Mouse (Mus musculus): ENCODE results near the gene Kdm4b. TPM values are rescaled to one million over a fixed set of nuclear protein-coding genes. Genes with fewer than 3 reads are reported as not detected.

Kdm4b gene
- polyA plus RNA-seq, 1 experiment from 2014 or later: 25.9 TPM

GRCm38 (mm10) chr17:56393889-56394288 lies 68.0 kb downstream of the Kdm4b start:
- peaks cover 100% of the 10 kb centered on the region for H3K36me3 ChIP-seq

GRCm38 (mm10) chr17:56396051-56396450 lies 70.2 kb downstream of the Kdm4b start:
- no peak overlapping the region for H3K9ac ChIP-seq
- H3K9me3 ChIP-seq: no peaks in the 10 kb centered on the region
- H3K4me2 ChIP-seq: no peak overlapping the region
- H3K4me1 ChIP-seq: no peaks in the 10 kb centered on the region
- 85% methylated on average over 6 of the region's 6 CpGs for WGBS
- H3K27me3 ChIP-seq (replicated peaks): no peaks in the 10 kb centered on the region
- peaks cover 100% of the 10 kb centered on the region for H3K36me3 ChIP-seq
- no peak overlapping the region for H3K4me3 ChIP-seq
- no peak overlapping the region for H3K27ac ChIP-seq (replicated peaks)
- no peak for ATAC-seq (ENCODE audit: extremely low read depth, insufficient number of reproducible peaks, low FRiP score, low TSS enrichment)

More at GRCm38 (mm10) chr17:56393889-56394288, 68.0 kb downstream of the Kdm4b start:
- no peak overlapping the region for H3K4me3 ChIP-seq
- no peak overlapping the region for H3K4me2 ChIP-seq
- H3K4me1 ChIP-seq: no peaks in the 10 kb centered on the region
- H3K27me3 ChIP-seq (replicated peaks): no peaks in the 10 kb centered on the region
- no peak for ATAC-seq (ENCODE audit: extremely low read depth, insufficient number of reproducible peaks, low FRiP score, low TSS enrichment)
- WGBS: 88% methylated on average over 10 of the region's 10 CpGs
- H3K9ac ChIP-seq: no peak overlapping the region
- no peaks in the 10 kb centered on the region for H3K9me3 ChIP-seq
- H3K27ac ChIP-seq (replicated peaks): no peak overlapping the region

- no peaks in the 10 kb centered on the region for H3K27me3 ChIP-seq (replicated peaks)
- no peak overlapping the region for H3K4me3 ChIP-seq
- H3K27ac ChIP-seq (replicated peaks): no peak overlapping the region
- H3K9ac ChIP-seq: no peak overlapping the region
- H3K36me3 ChIP-seq: peaks cover 99% of the 10 kb centered on the region
- no peaks in the 10 kb centered on the region for H3K9me3 ChIP-seq
- ATAC-seq (ENCODE audit: extremely low read depth, insufficient number of reproducible peaks, low FRiP score, low TSS enrichment): no peak
- 81% methylated on average over 3 of the region's 3 CpGs for WGBS
- H3K4me1 ChIP-seq: no peaks in the 10 kb centered on the region
- H3K4me2 ChIP-seq: no peak overlapping the region
These were observed 74.4 kb downstream of the Kdm4b start for GRCm38 (mm10) chr17:56400221-56400620.

GRCm38 (mm10) chr17:56401051-56401521 lies 75.2 kb downstream of the Kdm4b start:
- no peak for ATAC-seq (ENCODE audit: extremely low read depth, insufficient number of reproducible peaks, low FRiP score, low TSS enrichment)

GRCm38 (mm10) chr17:56405341-56405740 lies 79.5 kb downstream of the Kdm4b start:
- H3K4me2 ChIP-seq: no peak overlapping the region
- WGBS: 85% methylated on average over 3 of the region's 3 CpGs
- no peak for ATAC-seq (ENCODE audit: extremely low read depth, insufficient number of reproducible peaks, low FRiP score, low TSS enrichment)
- H3K27ac ChIP-seq (replicated peaks): no peak overlapping the region
- H3K4me3 ChIP-seq: no peak overlapping the region
- H3K27me3 ChIP-seq (replicated peaks): no peaks in the 10 kb centered on the region
- peaks cover 38% of the 10 kb centered on the region for H3K4me1 ChIP-seq
- peaks cover 51% of the 10 kb centered on the region for H3K36me3 ChIP-seq
- H3K9ac ChIP-seq: no peak overlapping the region
- no peaks in the 10 kb centered on the region for H3K9me3 ChIP-seq

More at GRCm38 (mm10) chr17:56401051-56401521, 75.2 kb downstream of the Kdm4b start:
- Histone ChIP-seq H3K4me2 (no peak overlapping the region), H3K4me3 (no peak overlapping the region), H3K9ac (no peak overlapping the region), H3K36me3 (peaks cover 94% of the 10 kb centered on the region), H3K27me3 (replicated peaks) (no peaks in the 10 kb centered on the region), H3K4me1 (no peaks in the 10 kb centered on the region; the same call in 1 of the 2 replicates), H3K27ac (replicated peaks) (no peak overlapping the region), H3K9me3 (no peaks in the 10 kb centered on the region)
- WGBS: 88% methylated on average over 4 of the region's 4 CpGs

GRCm38 (mm10) chr17:56405856-56406840 lies 80.3 kb downstream of the Kdm4b start:
- 77% methylated on average over 14 of the region's 14 CpGs for WGBS
- H3K36me3 ChIP-seq: peaks cover 49% of the 10 kb centered on the region
- H3K27ac ChIP-seq (replicated peaks): peak overlapping the region; percentile 44; the same call in 1 of the 2 replicates
- H3K4me3 ChIP-seq: no peak overlapping the region
- no peaks in the 10 kb centered on the region for H3K27me3 ChIP-seq (replicated peaks)
- H3K4me1 ChIP-seq: peaks cover 38% of the 10 kb centered on the region
- H3K9me3 ChIP-seq: no peaks in the 10 kb centered on the region
- ATAC-seq (ENCODE audit: extremely low read depth, insufficient number of reproducible peaks, low FRiP score, low TSS enrichment): no peak
- H3K9ac ChIP-seq: no peak overlapping the region
- no peak overlapping the region for H3K4me2 ChIP-seq

GRCm38 (mm10) chr17:56406878-56407277 lies 81.0 kb downstream of the Kdm4b start:
- Histone ChIP-seq H3K4me3 (no peak overlapping the region), H3K27ac (replicated peaks) (peak overlapping the region; percentile 44), H3K36me3 (peaks cover 49% of the 10 kb centered on the region), H3K9me3 (no peaks in the 10 kb centered on the region), H3K4me2 (no peak overlapping the region), H3K27me3 (replicated peaks) (no peaks in the 10 kb centered on the region), H3K4me1 (peaks cover 38% of the 10 kb centered on the region), H3K9ac (no peak overlapping the region)
- no peak for ATAC-seq (ENCODE audit: extremely low read depth, insufficient number of reproducible peaks, low FRiP score, low TSS enrichment)
- WGBS: 54% methylated on average over 4 of the region's 4 CpGs

GRCm38 (mm10) chr17:56407379-56407778 lies 81.5 kb downstream of the Kdm4b start:
- no peak for ATAC-seq (ENCODE audit: extremely low read depth, insufficient number of reproducible peaks, low FRiP score, low TSS enrichment)
- Histone ChIP-seq H3K4me2 (0 out of 2 replicates have a peak overlapping the region, but pooled peaks have one; percentile 9), H3K4me3 (no peak overlapping the region), H3K27ac (replicated peaks) (peak overlapping the region; percentile 44), H3K9me3 (no peaks in the 10 kb centered on the region), H3K36me3 (peaks cover 49% of the 10 kb centered on the region), H3K27me3 (replicated peaks) (no peaks in the 10 kb centered on the region), H3K4me1 (peaks cover 38% of the 10 kb centered on the region), H3K9ac (peak overlapping the region; percentile 58)
- WGBS: 22% methylated on average over 8 of the region's 8 CpGs

- ATAC-seq (ENCODE audit: extremely low read depth, insufficient number of reproducible peaks, low FRiP score, low TSS enrichment): no peak
- H3K27ac ChIP-seq (replicated peaks): peak overlapping the region; percentile 21; the same call in 1 of the 2 replicates
- no peaks in the 10 kb centered on the region for H3K9me3 ChIP-seq
- 29% methylated on average over 13 of the region's 13 CpGs for WGBS
- no peak overlapping the region for H3K4me2 ChIP-seq
- H3K27me3 ChIP-seq (replicated peaks): no peaks in the 10 kb centered on the region
- peaks cover 50% of the 10 kb centered on the region for H3K36me3 ChIP-seq
- no peak overlapping the region for H3K4me3 ChIP-seq
- H3K9ac ChIP-seq: 0 out of 2 replicates have a peak overlapping the region, but pooled peaks have one; percentile 12
- peaks cover 38% of the 10 kb centered on the region for H3K4me1 ChIP-seq
These were observed 83.2 kb downstream of the Kdm4b start for GRCm38 (mm10) chr17:56408965-56409625.

- Histone ChIP-seq H3K36me3 (peaks cover 50% of the 10 kb centered on the region), H3K27me3 (replicated peaks) (no peaks in the 10 kb centered on the region), H3K4me3 (no peak overlapping the region), H3K27ac (replicated peaks) (no peak overlapping the region), H3K4me2 (no peak overlapping the region), H3K4me1 (peaks cover 38% of the 10 kb centered on the region), H3K9ac (peak overlapping the region; percentile 12; the same call in 1 of the 2 replicates), H3K9me3 (no peaks in the 10 kb centered on the region)
- ATAC-seq (ENCODE audit: extremely low read depth, insufficient number of reproducible peaks, low FRiP score, low TSS enrichment): no peak
- 30% methylated on average over 8 of the region's 8 CpGs for WGBS
These were observed 83.9 kb downstream of the Kdm4b start for GRCm38 (mm10) chr17:56409759-56410158.

GRCm38 (mm10) chr17:56411437-56411836 lies 85.6 kb downstream of the Kdm4b start:
- Histone ChIP-seq H3K4me1 (peaks cover 36% of the 10 kb centered on the region), H3K27me3 (replicated peaks) (no peaks in the 10 kb centered on the region), H3K4me2 (no peak overlapping the region), H3K27ac (replicated peaks) (no peak overlapping the region), H3K36me3 (peaks cover 59% of the 10 kb centered on the region), H3K9ac (no peak overlapping the region), H3K4me3 (no peak overlapping the region), H3K9me3 (no peaks in the 10 kb centered on the region)
- ATAC-seq (ENCODE audit: extremely low read depth, insufficient number of reproducible peaks, low FRiP score, low TSS enrichment): no peak
- WGBS: 90% methylated on average over 7 of the region's 7 CpGs
